Mouse (Mus musculus) heart, adult 2 months (tissue): ENCODE results near the gene Gm37240. TPM values are rescaled to one million over a fixed set of nuclear protein-coding genes. Genes with fewer than 3 reads are reported as not detected.

Experiments
- DNase-seq, 2 experiments: peaks; one replicate each; pipeline ENCODE4 v3.0.0; 2021
- H3K27ac ChIP-seq: fragments of 200-600 bp; 2 replicates; pipeline ENCODE4 v1.8.1; 2022
- H3K27me3 ChIP-seq: fragments of 200-500 bp; 2 replicates; pipeline ENCODE4 v1.6.1; 2012; ENCODE audit warnings: mild to moderate bottlenecking, low read length, inconsistent platforms, mixed read lengths; ENCODE audit not compliant: control insufficient read depth, insufficient read depth
- H3K36me3 ChIP-seq: fragments of 200-500 bp; 2 replicates; pipeline ENCODE4 v1.6.1; 2012; ENCODE audit warnings: low read length, inconsistent platforms; ENCODE audit not compliant: control insufficient read depth, insufficient read depth
- H3K4me1 ChIP-seq: fragments of 200-500 bp; 2 replicates; pipeline ENCODE4 v1.6.1; 2011; ENCODE audit warnings: low read length; ENCODE audit not compliant: control insufficient read depth, insufficient read depth
- H3K4me3 ChIP-seq: fragments of 200-600 bp; 2 replicates; pipeline ENCODE4 v1.8.1; 2022
- H3K79me2 ChIP-seq: fragments of 200-500 bp; replicated peaks from 2 replicates; pipeline ENCODE4 v1.6.1; 2012; ENCODE audit warnings: mild to moderate bottlenecking, inconsistent platforms, low read length, moderate library complexity, mixed read lengths; ENCODE audit not compliant: control insufficient read depth, insufficient read depth
- H3K9ac ChIP-seq: fragments of 200-500 bp; 2 replicates; pipeline ENCODE4 v1.6.1; 2012; ENCODE audit warnings: low read depth, mild to moderate bottlenecking, control low read depth, inconsistent platforms, low read length, mixed read lengths
- CTCF ChIP-seq: fragments of 200-600 bp; IDR thresholded peaks from 2 replicates; pipeline ENCODE4 v1.8.1; 2022; ENCODE audit warnings: antibody characterized with exemption, mild to moderate bottlenecking, moderate library complexity
- EP300 ChIP-seq: fragments of 200-500 bp; IDR thresholded peaks from 2 replicates; pipeline ENCODE4 v1.6.1; 2011; ENCODE audit warnings: low read depth, low read length, control low read depth; ENCODE audit not compliant: insufficient read depth
- POLR2A ChIP-seq: fragments of 200-500 bp; IDR thresholded peaks from 2 replicates; pipeline ENCODE4 v1.6.1; 2011; ENCODE audit warnings: mild to moderate bottlenecking, low read depth, low read length, control low read depth; ENCODE audit not compliant: insufficient read depth
- WGBS: fragments of 180-500 bp; shearing (Covaris S2); methylation state at CpG from one replicate; pipeline ENCODE4 v1.1.7; 2018; 5-methylcytosine and 5-hydroxymethylcytosine counted together
- intact Hi-C: fragments of 180-260 bp; cut with DNase I; formaldehyde crosslinking; loops from one replicate; pipeline ENCODE4 v1.15.1; 2025
- polyA plus RNA-seq: library from polyadenylated mRNA; depleted of rRNA; stranded (reverse); fragments of >200 nt; gene quantifications from 2 replicates; pipeline ENCODE4 v1.2.3, GENCODE M21; 2012
- total RNA-seq, 2 experiments: library from RNA; stranded (reverse); gene quantifications; 2 replicates each; pipeline ENCODE4 v1.2.3; 2021

Gm37240 gene
- total and polyA plus RNA-seq, 3 experiments = 25.0 to 45.3 (median 36.6) TPM

- Histone ChIP-seq H3K4me3 (no peak overlapping the region), H3K9ac (no peak overlapping the region), H3K27ac (no peak overlapping the region), H3K36me3 (no peaks in the 10 kb centered on the region), H3K79me2 (no peaks in the 10 kb centered on the region), H3K4me1 (peaks cover 1% of the 10 kb centered on the region; the same call in 1 of the 2 replicates), H3K27me3 (no peaks in the 10 kb centered on the region)
- 87% methylated on average over 4 of the region's 4 CpGs for WGBS
- TF ChIP-seq CTCF (no peak), EP300 (no peak), POLR2A (no peak)
- intact Hi-C loops = no loop called here
- no peak for DNase-seq
Measured at GRCm38 (mm10) chr3:85145076-85145475, 742.2 kb downstream of the Gm37240 start.

- Histone ChIP-seq H3K36me3 (no peaks in the 10 kb centered on the region), H3K79me2 (no peaks in the 10 kb centered on the region), H3K4me1 (peaks cover 1% of the 10 kb centered on the region; the same call in 1 of the 2 replicates), H3K27ac (no peak overlapping the region), H3K9ac (no peak overlapping the region), H3K4me3 (no peak overlapping the region), H3K27me3 (no peaks in the 10 kb centered on the region)
- 72% methylated on average over 3 of the region's 3 CpGs for WGBS
- no peak for TF ChIP-seq CTCF
- no peak for TF ChIP-seq EP300
- no peak for TF ChIP-seq POLR2A
- intact Hi-C loops = no loop called here
- DNase-seq = no peak
Measured at GRCm38 (mm10) chr3:85144425-85144824, 742.9 kb downstream of the Gm37240 start.

- intact Hi-C loops = no loop called here
- no peaks in the 10 kb centered on the region for H3K79me2 ChIP-seq
- no peaks in the 10 kb centered on the region for H3K27me3 ChIP-seq
- TF ChIP-seq POLR2A (no peak), CTCF (no peak), EP300 (no peak)
- H3K27ac ChIP-seq = no peak overlapping the region
- DNase-seq = no peak
- no peaks in the 10 kb centered on the region for H3K36me3 ChIP-seq
- 50% methylated on average over 7 of the region's 7 CpGs for WGBS
- H3K4me1 ChIP-seq = no peaks in the 10 kb centered on the region
- no peak overlapping the region for H3K4me3 ChIP-seq
- no peak overlapping the region for H3K9ac ChIP-seq
Measured at GRCm38 (mm10) chr3:85140488-85140887, 746.8 kb downstream of the Gm37240 start.

GRCm38 (mm10) chr3:85138407-85138806, 748.9 kb downstream of the Gm37240 start:
- Histone ChIP-seq H3K27ac (no peak overlapping the region), H3K9ac (no peak overlapping the region), H3K4me3 (no peak overlapping the region), H3K27me3 (no peaks in the 10 kb centered on the region), H3K36me3 (no peaks in the 10 kb centered on the region), H3K79me2 (no peaks in the 10 kb centered on the region), H3K4me1 (no peaks in the 10 kb centered on the region)
- TF ChIP-seq EP300 (no peak), POLR2A (no peak), CTCF (no peak)
- 77% methylated on average over 2 of the region's 2 CpGs for WGBS
- intact Hi-C loops = no loop called here
- no peak for DNase-seq

- Histone ChIP-seq H3K27me3 (no peaks in the 10 kb centered on the region), H3K79me2 (no peaks in the 10 kb centered on the region), H3K4me1 (no peaks in the 10 kb centered on the region), H3K36me3 (no peaks in the 10 kb centered on the region), H3K4me3 (no peak overlapping the region), H3K9ac (no peak overlapping the region), H3K27ac (no peak overlapping the region)
- intact Hi-C loops = no loop called here
- 90% methylated on average over 4 of the region's 4 CpGs for WGBS
- DNase-seq = no peak
- TF ChIP-seq POLR2A (no peak), EP300 (no peak), CTCF (no peak)
Measured at GRCm38 (mm10) chr3:85133561-85133960, 753.8 kb downstream of the Gm37240 start.

- intact Hi-C loops = no loop called here
- no peak overlapping the region for H3K27ac ChIP-seq
- TF ChIP-seq EP300 = no peak
Measured at GRCm38 (mm10) chr3:85131878-85132277, 755.4 kb downstream of the Gm37240 start.

GRCm38 (mm10) chr3:85128546-85128945, 758.8 kb downstream of the Gm37240 start:
- no peaks in the 10 kb centered on the region for H3K4me1 ChIP-seq
- no peak for DNase-seq
- TF ChIP-seq EP300 (no peak), CTCF (no peak), POLR2A (no peak)
- H3K27ac ChIP-seq = no peak overlapping the region
- intact Hi-C loops = no loop called here
- no peaks in the 10 kb centered on the region for H3K27me3 ChIP-seq
- H3K4me3 ChIP-seq = no peak overlapping the region
- 86% methylated on average over 8 of the region's 8 CpGs for WGBS
- H3K79me2 ChIP-seq = no peaks in the 10 kb centered on the region
- H3K36me3 ChIP-seq = no peaks in the 10 kb centered on the region
- no peak overlapping the region for H3K9ac ChIP-seq

More at GRCm38 (mm10) chr3:85131878-85132277, 755.4 kb downstream of the Gm37240 start:
- H3K4me3 ChIP-seq = no peak overlapping the region
- no peaks in the 10 kb centered on the region for H3K27me3 ChIP-seq
- no peaks in the 10 kb centered on the region for H3K79me2 ChIP-seq
- no peaks in the 10 kb centered on the region for H3K36me3 ChIP-seq
- no peaks in the 10 kb centered on the region for H3K4me1 ChIP-seq
- DNase-seq = no peak
- H3K9ac ChIP-seq = no peak overlapping the region
- 32% methylated on average over 7 of the region's 7 CpGs for WGBS
